Mouse (Mus musculus) common myeloid progenitor, adult 5-6 weeks (primary cell): Measurements from ENCODE around the gene Ghdc. TPM values are rescaled to one million over a fixed set of nuclear protein-coding genes. Genes with fewer than 3 reads are reported as not detected.

Experiments used
- ATAC-seq: replicated peaks from 2 replicates; pipeline ENCODE4 v1.8.0; 2016; ENCODE audit warnings: low read depth, mild to moderate bottlenecking, moderate TSS enrichment, inconsistent platforms; ENCODE audit not compliant: poor library complexity, severe bottlenecking
- total RNA-seq: library from RNA; stranded (forward); fragments of 200-1000, 187-1606 nt; gene quantifications from 2 replicates; pipeline ENCODE4 v1.2.3, GENCODE M21; 2017

Gene Ghdc
- total RNA-seq, 1 experiment from 2014 or later: 2.3 TPM

DNA sequence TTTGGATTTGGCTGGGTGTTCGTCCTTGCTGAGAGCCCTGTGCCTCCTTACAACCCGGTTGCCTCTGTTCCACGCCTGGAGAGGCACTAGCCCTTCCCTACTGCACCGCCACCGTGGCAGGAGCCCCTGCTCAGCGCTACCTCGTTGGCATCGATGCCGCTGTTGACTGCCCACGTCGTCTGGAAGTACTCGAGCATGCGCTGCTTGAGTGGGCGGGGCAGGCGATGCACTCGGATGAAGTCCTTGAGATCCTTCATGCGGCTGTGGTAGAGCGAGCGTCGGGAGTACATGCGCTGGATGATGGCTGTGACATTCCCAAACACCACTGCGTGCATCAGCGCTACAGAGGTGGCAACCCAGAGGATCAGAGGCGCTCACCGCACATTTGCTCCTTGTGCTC, 21.3 kb downstream of the Ghdc start:
- ATAC-seq: no peak

- ATAC-seq: 0 out of 2 replicates have a peak, but pooled peaks have one; percentile 24
Observed at GRCm38 (mm10) chr11:100748620-100749019, 22.1 kb downstream of the Ghdc start.

GRCm38 (mm10) chr11:100747114-100747513, 23.6 kb downstream of the Ghdc start:
- ATAC-seq: no peak

GRCm38 (mm10) chr11:100746546-100746945, 24.2 kb downstream of the Ghdc start:
- no peak for ATAC-seq

DNA sequence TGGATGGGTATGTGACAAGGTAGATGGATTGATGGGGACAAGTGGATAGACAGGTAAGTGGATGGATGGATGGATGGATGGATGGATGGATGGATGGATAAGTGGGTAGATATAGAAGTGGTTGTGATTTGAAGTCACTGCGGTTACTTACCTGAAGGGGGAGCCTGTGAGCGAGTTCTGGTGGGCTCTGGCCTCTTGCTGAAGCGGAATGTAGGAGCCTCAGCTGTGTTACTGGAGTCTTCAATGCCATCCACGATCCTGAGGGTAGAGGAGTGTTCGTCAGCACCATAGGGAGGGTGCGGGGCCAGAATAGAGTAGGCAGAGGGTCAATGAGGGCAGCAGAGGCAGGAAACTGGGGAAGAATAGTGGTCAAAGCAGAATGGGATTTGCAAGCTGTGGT, 25.7 kb downstream of the Ghdc start:
- ATAC-seq: peak; percentile 86

GRCm38 (mm10) chr11:100741348-100741747, 29.4 kb downstream of the Ghdc start:
- no peak for ATAC-seq

DNA sequence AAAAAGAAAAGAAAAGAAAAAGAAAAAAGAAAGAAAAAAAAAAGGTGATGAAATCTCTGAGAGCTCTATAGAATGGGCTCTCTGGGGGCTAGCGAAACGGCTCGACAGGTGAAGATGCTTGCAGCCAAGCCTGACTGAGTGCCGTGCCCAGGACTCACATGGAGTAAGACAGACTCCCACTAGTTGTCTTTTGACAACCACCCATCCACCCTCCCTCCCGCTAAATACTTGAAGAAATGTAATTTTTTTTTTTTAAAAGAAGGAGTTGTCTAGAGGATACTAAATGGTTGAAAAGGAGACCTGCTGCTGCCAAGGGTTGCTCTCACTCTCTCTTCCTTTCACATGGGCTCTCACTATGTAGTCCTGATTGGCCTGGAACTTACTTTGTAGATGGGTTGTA, 32.0 kb downstream of the Ghdc start:
- ATAC-seq: no peak

DNA sequence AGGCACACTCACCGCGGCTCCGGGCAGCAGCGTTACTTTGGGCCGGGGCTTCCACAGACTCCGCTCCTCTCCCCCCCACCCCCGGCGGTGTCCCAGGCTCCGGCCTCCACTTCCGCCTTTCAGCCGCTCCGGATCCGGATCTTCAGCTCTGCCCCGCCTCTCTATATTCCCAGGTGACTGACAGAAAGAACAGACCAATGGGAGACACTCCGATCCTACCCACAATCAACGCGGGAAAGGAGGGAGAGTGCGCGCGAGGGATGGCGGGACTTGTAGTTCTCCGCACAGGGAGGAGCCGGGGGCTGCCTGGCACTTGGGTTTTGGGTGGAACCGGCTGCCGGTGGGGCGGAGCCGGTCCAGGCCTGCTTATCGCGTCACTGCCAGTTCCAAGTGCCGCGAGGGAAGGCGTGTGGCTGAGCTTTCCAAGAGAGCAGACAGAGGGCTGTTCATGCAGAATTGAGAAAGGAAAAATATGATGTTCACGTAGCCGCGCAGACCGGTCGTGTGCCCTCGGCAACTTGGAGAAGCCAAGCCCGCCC, 32.6 kb downstream of the Ghdc start, which contains the start of gene Rab5c:
Gene Rab5c, minus strand, starts transcription at position 150 of the 539 bp plus-strand sequence.
- peak; percentile 95 for ATAC-seq

DNA sequence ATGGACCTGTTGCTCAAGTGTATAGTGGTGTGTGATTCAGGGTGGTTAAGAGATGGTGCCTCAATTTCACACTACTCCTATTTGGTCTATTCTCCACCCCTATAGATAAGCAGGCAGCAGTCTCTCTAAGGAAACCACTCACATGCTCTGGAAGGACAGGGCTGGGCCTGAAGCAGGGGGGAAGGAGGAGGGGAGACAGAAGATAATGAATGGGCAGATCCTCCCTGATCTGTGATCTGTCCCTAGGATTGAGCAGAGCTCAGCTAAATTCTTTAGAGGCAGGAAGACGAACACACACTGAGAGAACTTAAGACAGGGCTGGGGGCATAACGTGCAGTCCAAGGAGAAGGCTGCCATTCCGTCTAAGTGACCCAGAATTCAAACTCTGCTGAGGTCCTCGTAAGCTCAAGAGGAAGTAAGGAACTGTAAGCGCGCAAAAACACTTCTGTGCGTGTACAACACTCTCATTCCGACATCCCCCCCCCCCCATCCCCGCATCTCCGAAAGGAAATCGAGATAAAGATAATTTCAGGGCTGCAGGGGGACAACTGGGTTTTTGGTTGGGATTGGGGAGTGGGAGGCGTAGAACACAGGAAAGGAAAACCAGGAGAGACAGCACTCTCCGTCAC, 33.5 kb downstream of the Ghdc start:
- peak; percentile 37 for ATAC-seq

GRCm38 (mm10) chr11:100736746-100737080, 34.0 kb downstream of the Ghdc start:
- ATAC-seq: no peak

DNA sequence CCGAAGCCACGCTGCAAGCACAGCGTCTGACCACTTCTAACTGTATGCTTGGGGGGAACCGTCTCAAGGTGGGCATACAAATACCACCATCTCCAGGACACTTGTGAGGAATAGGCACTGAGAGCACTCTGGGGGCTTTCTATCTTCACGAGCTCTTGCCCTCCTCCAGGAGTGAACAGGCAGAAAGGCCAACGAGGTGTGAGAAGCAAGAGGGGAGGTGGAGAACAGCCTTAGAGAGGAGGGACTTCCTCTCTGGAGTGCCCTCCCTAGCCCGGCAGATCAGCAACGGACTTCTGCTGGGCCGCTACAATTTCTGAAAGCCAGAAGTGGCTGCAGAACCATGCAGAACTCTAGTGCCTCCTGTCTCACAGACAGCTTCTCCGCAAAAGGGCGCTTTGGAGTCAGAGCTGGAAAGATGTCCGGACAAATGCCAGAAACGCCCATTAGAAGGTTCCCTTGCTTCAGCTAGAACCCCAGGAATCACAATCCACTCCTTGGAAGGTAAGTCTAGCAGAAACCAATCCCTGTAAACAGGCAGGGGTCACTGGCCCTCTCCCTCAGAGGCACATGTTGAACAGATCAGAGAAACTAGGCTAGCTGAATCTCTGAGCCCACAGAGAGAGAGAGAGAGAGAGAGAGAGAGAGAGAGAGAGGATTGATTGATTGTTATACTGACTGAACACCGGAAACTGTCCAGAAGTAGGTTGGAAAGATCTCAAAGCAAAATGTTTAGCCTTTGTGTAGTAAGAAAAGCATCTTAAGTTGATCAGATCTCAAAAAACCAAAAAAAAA, 34.6 kb downstream of the Ghdc start:
- no peak for ATAC-seq

DNA sequence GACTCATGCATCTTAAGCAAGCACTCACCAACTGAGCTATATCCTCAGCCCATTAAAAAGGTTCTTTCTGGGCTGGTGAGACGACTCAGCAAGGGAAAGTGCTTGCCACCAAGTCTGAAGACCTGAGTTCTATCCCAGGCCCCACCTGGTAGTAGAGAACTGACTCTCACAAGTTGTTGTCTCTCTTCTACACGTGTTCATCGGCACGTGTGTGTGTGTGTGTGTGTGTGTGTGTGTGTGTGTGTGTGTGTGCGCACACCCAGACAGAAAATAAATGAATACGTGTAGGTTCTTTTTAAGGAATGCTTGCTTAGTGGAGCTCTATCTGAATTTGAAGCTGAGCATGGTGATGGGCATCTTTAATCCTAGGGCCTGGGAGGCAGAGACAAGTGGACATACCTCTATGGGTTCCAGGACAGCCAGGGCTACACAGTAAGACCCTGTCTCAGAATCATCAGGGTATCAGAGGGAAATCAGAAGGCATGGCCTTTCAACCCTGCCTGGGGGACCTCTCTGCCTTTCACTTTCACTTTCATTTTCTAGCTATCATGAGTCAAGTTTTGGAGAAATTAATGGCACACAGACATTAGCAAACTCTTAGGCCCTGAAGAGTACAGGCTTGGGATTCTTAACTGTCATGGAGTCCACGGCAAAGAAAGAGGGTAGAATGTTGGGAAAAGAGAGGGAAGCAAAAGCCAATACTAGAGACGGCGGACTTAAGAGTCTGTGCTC, 35.5 kb downstream of the Ghdc start:
- ATAC-seq: no peak

GRCm38 (mm10) chr11:100730477-100731205, 40.1 kb downstream of the Ghdc start:
- ATAC-seq: no peak

DNA sequence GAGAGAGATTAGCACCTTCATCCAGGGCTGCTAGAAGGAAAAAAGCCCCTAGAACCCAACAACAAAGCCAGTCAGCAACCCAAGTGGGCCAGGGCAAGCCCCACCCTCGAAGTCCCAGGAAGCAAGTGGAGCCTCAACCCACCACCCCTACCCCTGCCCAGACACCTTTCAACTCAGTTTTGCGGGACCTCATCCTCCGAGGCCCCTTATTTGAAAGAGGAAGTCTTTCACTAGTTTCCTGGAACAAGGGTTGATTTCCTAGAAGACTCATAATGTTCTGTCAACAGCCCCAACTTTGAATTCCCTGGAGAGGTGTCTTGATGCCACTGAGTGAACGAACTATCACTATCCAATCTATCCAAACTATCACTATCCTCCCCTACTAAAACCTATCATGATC, 40.8 kb downstream of the Ghdc start:
- ATAC-seq: no peak

DNA sequence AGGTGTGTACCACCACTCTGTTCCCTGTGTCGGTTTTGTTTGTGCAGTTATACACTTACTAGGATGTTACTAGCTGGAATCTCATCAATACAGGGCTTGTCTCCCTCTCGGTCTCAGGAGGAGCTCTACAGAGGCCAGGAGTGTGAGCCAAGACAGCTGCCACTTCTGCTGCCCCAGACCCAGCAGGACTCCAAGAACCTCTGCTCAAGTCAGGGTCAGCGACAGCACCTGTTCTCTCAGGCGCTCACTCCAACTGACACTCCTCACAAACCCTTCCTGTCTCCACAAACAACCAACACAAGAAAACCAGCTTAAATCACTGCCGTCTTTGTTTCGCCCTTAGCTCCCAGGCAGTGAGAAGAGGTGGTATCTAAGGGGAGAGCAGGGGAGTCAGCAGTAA, 42.2 kb downstream of the Ghdc start:
- ATAC-seq: no peak

DNA sequence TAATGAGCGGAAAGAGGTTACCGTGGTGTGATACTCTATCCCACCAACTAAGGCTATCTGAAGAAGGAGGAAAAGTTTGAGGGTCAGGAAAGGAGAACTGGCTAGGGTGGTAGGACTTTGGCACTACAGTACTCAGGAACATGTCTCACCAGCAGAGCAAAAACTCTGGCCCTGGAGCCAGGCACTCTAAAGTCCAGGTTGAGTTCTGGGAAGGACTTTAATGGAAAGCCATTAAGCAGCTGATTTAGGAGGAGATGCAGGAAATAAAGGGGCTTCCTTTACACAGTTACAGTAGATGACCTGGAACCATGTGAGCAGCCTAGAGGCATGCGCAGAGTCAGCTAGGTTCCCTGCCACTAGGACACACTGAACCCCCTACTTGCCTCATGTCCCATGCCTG, 43.6 kb downstream of the Ghdc start:
- ATAC-seq: no peak

DNA sequence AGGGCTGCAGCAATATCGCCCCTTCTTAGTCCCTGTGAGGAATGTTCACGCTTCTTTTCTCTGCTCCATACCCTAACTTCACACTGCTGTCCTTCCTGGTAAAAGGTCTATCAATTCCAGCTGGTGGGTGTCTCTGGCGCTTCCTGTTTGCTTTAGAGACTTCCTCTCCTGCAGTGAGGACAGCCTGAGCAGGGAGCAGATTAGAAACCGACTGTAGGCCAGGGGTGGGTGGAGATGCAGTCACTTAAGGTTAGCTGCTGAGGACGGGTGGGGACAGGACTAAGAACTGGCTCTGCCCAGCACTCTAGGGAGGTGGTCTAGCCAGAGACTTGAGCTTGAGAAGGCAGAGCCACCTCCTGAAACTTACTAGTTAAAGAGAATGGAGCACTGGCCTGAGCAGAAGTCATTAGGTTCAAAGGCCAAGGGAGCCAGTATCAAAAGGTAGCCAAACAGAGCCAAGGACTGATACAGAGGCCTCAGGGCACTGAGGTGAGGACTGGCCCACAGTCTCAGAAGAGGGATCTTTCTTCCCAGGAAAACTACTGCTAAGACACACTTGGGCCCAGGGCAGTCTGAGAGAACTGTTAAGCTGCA, 45.7 kb downstream of the Ghdc start:
- ATAC-seq: peak; percentile 17; the same call in 1 of the 2 replicates

- no peak for ATAC-seq
Observed at GRCm38 (mm10) chr11:100722493-100723028, 48.2 kb downstream of the Ghdc start.

DNA sequence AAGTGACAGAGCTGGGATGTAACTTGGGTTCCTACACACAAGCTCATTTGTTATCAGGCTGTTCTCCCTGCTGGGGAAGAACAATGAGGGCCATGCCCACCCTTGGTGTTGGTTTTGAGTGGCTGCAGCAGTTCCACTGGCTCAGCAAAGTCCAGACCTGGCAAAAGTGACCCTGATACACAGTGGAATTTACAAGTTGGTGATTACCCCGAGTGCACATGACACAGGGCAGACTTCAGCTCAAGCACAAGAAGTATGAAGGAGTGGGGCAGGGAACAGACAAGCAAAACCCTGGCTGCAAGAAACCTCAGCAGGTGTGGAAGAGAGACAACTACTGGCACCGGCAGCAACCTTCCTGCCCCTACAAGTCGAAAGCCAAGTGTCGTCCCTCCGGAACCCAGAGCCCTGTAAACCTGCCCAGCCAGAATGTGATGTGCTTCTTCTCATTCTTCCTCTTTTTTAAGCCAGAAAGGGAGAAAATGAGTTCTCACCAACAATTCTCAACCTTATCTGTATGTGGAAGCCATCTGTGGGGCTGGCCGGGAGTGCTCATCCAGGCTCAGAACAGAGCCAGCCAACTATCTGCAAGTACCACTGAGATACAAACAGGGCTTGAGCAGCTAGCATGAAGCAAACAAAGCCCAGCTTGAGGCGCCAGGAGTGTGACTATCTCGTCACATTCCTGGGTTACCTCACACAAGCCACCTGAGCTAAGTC, 48.8 kb downstream of the Ghdc start:
- peak; percentile 60 for ATAC-seq
